Comparison of ENCODE assay signal across 8 mouse cellular contexts in the genomic region with DNA sequence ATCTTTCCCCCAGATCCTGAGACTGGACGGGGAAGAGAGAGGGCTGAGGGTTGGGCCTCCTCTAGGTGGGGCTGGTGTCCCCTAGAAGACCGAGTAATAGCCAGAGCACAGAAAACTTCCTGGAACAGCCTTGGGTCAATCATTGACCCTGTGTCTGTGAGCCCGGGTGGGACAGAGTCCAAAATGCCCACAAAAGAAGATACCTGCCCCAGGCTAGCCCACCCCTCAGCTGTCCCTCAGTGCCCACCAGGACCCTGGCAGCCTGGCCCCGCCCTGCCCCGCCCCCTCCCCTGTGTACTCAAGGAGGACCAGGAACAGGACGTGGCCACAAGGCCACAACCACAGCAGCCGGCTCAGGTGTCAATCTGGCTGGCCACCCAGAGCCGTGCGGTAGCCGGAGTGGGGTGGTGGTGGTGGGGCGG. TPM values are rescaled to one million over a fixed set of nuclear protein-coding genes. Genes with fewer than 3 reads are reported as not detected.
DNase-seq lines count a peak whose midpoint lies in the region; ATAC-seq and TF ChIP-seq lines count a peak whose summit lies in the region.

No protein-coding gene starts in this region.

- peak; percentile 52 for TF ChIP-seq CTCF in liver, embryonic 14.5 days (IDR thresholded peaks at IDR 0.05; ENCODE audit: low read depth)

- peak overlapping the region; percentile 32 for H3K4me3 ChIP-seq in intestine, embryonic 15.5 days (replicated peaks)
- H3K4me3 ChIP-seq in liver, embryonic 14.5 days (ENCODE audit: insufficient read depth in 1 of 2, low read depth in 2 of 2, low read length in 2 of 2) = no peak overlapping the region

- peak overlapping the region; percentile 77 for H3K27ac ChIP-seq in intestine, embryonic 15.5 days
- H3K27ac ChIP-seq in liver, embryonic 14.5 days = no peak overlapping the region

- H3K27me3 ChIP-seq in intestine, embryonic 15.5 days (replicated peaks) = no peaks in the 10 kb centered on the region
- H3K27me3 ChIP-seq in liver, embryonic 14.5 days (ENCODE audit: control insufficient read depth, insufficient read depth, low read length) = no peaks in the 10 kb centered on the region

- DNase-seq in adrenal gland, adult 2 months = peak; percentile 52
- no peak for DNase-seq in adrenal gland, postnatal 4 days (ENCODE audit: low spot score in 2 of 2)
- peak; percentile 41 for DNase-seq in A20 (ENCODE audit: low read depth, low spot score)
- no peak for DNase-seq in liver, embryonic 14.5 days (ENCODE audit: low read depth in 3 of 3, low spot score in 3 of 3)
- DNase-seq in yolk sac, embryonic 10.5 days (ENCODE audit: low spot score) = peak; percentile 84
- DNase-seq in gastrocnemius, adult 8-10 months (ENCODE audit: low spot score in 2 of 2) = no peak

- H3K4me2 ChIP-seq in intestine, embryonic 15.5 days (replicated peaks) = peak overlapping the region; percentile 54
- no peak overlapping the region for H3K4me2 ChIP-seq in liver, embryonic 14.5 days (ENCODE audit: low read depth)

- 12% methylated on average over 11 of the region's 11 CpGs for WGBS in intestine, embryonic 15.5 days
- WGBS in liver, embryonic 14.5 days (ENCODE audit: insufficient replicate concordance) = 10% methylated on average over 11 of the region's 11 CpGs

- H3K36me3 ChIP-seq in intestine, embryonic 15.5 days = peaks cover 29% of the 10 kb centered on the region
- H3K36me3 ChIP-seq in liver, embryonic 14.5 days (replicated peaks; ENCODE audit: control insufficient read depth, insufficient read depth, low read depth) = peaks cover 5% of the 10 kb centered on the region

- no peaks in the 10 kb centered on the region for H3K9me3 ChIP-seq in intestine, embryonic 15.5 days
- no peaks in the 10 kb centered on the region for H3K9me3 ChIP-seq in liver, embryonic 14.5 days (ENCODE audit: control insufficient read depth, low read length)

- H3K9ac ChIP-seq in intestine, embryonic 15.5 days = peak overlapping the region; percentile 44
- H3K9ac ChIP-seq in liver, embryonic 14.5 days (replicated peaks) = no peak overlapping the region

- H3K4me1 ChIP-seq in intestine, embryonic 15.5 days (replicated peaks) = peaks cover 24% of the 10 kb centered on the region
- 0 out of 4 replicates have a peak, but pooled peaks cover 0 to 3% of the 10 kb centered on the region in 2 experiments for H3K4me1 ChIP-seq in liver, embryonic 14.5 days (replicated peaks; ENCODE audit: control insufficient read depth in 2 of 2, insufficient read depth in 2 of 2, low read length in 1 of 2)

- no peak for TF ChIP-seq EP300 in liver, embryonic 14.5 days (IDR thresholded peaks at IDR 0.05; ENCODE audit: low read depth)

- peak; percentile 77 for ATAC-seq in intestine, embryonic 15.5 days
- ATAC-seq in liver, embryonic 14.5 days (ENCODE audit: insufficient read depth) = peak; percentile 40; the same call in 1 of the 2 replicates
- ATAC-seq in cerebellum, adult (ENCODE audit: insufficient number of reproducible peaks, low FRiP score, low TSS enrichment) = no peak

RNA-seq across cellular contexts. Expression of a gene that starts 1.2 kb away (rescaled TPM):
- total RNA-seq in adrenal gland, adult 2 months (2021) = 1 to 10 TPM in 1 of 2 experiments, under 1 TPM in 1; 0.92 to 1.9 TPM
- polyA plus RNA-seq in adrenal gland, adult 2 months (2012; rRNA removed) = 0.33 and 0.50 TPM in 2 replicates
- 1 to 10 TPM in 1 of 2 experiments, under 1 TPM in 1; 0.93 to 3.8 TPM for total RNA-seq in adrenal gland, postnatal 4 days (2021)
- 56.2 and 60.4 TPM in 2 replicates for polyA plus RNA-seq in intestine, embryonic 15.5 days (2015; fragmentation: Nextera tagmentation; extraction: Ambion mirVana)
- polyA plus RNA-seq in liver, embryonic 14.5 days (2012; rRNA removed) = 1.0 and 1.6 TPM in 2 replicates
- polyA plus RNA-seq in liver, embryonic 14.5 days (2014; fragmentation: Nextera tagmentation; extraction: Ambion mirVana) = 2.5 and 2.7 TPM in 2 replicates
- total RNA-seq in gastrocnemius, adult 8-10 months (2022) = under 1 TPM in 2 of 4 experiments, not detected in 2; 0.15 TPM

RNA-seq across cellular contexts. Expression of a gene that starts 15.6 kb away (rescaled TPM):
- total RNA-seq in adrenal gland, adult 2 months (2021) = 10 to 100 TPM; 24.0 to 25.3 TPM
- 47.2 and 52.8 TPM in 2 replicates for polyA plus RNA-seq in adrenal gland, adult 2 months (2012; rRNA removed)
- total RNA-seq in adrenal gland, postnatal 4 days (2021) = 10 to 100 TPM; 22.0 to 25.2 TPM
- polyA plus RNA-seq in intestine, embryonic 15.5 days (2015; fragmentation: Nextera tagmentation; extraction: Ambion mirVana) = 118 and 134 TPM in 2 replicates
- polyA plus RNA-seq in liver, embryonic 14.5 days (2012; rRNA removed) = 9.7 and 11.0 TPM in 2 replicates
- 10.1 and 10.4 TPM in 2 replicates for polyA plus RNA-seq in liver, embryonic 14.5 days (2014; fragmentation: Nextera tagmentation; extraction: Ambion mirVana)
- 10 to 100 TPM in 2 of 4 experiments, 1 to 10 TPM in 2; 8.8 to 11.6 (median 10.5) TPM for total RNA-seq in gastrocnemius, adult 8-10 months (2022)

RNA-seq across cellular contexts. Expression of a gene that starts 17.2 kb away (rescaled TPM):
- total RNA-seq in adrenal gland, adult 2 months (2021) = 100 to 1,000 TPM; 115 to 131 TPM
- 387 and 452 TPM in 2 replicates for polyA plus RNA-seq in adrenal gland, adult 2 months (2012; rRNA removed)
- total RNA-seq in adrenal gland, postnatal 4 days (2021) = 100 to 1,000 TPM; 214 to 215 TPM
- polyA plus RNA-seq in intestine, embryonic 15.5 days (2015; fragmentation: Nextera tagmentation; extraction: Ambion mirVana) = 61.2 and 67.6 TPM in 2 replicates
- polyA plus RNA-seq in liver, embryonic 14.5 days (2012; rRNA removed) = 28.5 and 29.7 TPM in 2 replicates
- 10.2 TPM in 2 replicates for polyA plus RNA-seq in liver, embryonic 14.5 days (2014; fragmentation: Nextera tagmentation; extraction: Ambion mirVana)
- total RNA-seq in gastrocnemius, adult 8-10 months (2022) = 10 to 100 TPM; 31.2 to 37.2 (median 33.4) TPM

RNA-seq across cellular contexts. Expression of a gene that starts 17.4 kb away (rescaled TPM):
- 100 to 1,000 TPM in 1 of 2 experiments, 10 to 100 TPM in 1; 81.4 to 105 TPM for total RNA-seq in adrenal gland, adult 2 months (2021)
- 70.7 and 71.5 TPM in 2 replicates for polyA plus RNA-seq in adrenal gland, adult 2 months (2012; rRNA removed)
- 10 to 100 TPM; 39.5 to 50.3 TPM for total RNA-seq in adrenal gland, postnatal 4 days (2021)
- polyA plus RNA-seq in intestine, embryonic 15.5 days (2015; fragmentation: Nextera tagmentation; extraction: Ambion mirVana) = 14.9 and 16.0 TPM in 2 replicates
- polyA plus RNA-seq in liver, embryonic 14.5 days (2012; rRNA removed) = 14.6 and 15.6 TPM in 2 replicates
- 14.1 and 15.8 TPM in 2 replicates for polyA plus RNA-seq in liver, embryonic 14.5 days (2014; fragmentation: Nextera tagmentation; extraction: Ambion mirVana)
- total RNA-seq in gastrocnemius, adult 8-10 months (2022) = 1 to 10 TPM in 3 of 4 experiments, under 1 TPM in 1; 0.73 to 2.3 (median 2.2) TPM

RNA-seq across cellular contexts. Expression of a gene that starts 33.6 kb away (rescaled TPM):
- total RNA-seq in adrenal gland, adult 2 months (2021) = not detected
- 0.04 TPM in 1 of 2 replicates, not detected in the other for polyA plus RNA-seq in adrenal gland, adult 2 months (2012; rRNA removed)
- not detected for total RNA-seq in adrenal gland, postnatal 4 days (2021)
- polyA plus RNA-seq in intestine, embryonic 15.5 days (2015; fragmentation: Nextera tagmentation; extraction: Ambion mirVana) = not detected in 2 replicates
- 0.02 TPM in 2 replicates for polyA plus RNA-seq in liver, embryonic 14.5 days (2012; rRNA removed)
- polyA plus RNA-seq in liver, embryonic 14.5 days (2014; fragmentation: Nextera tagmentation; extraction: Ambion mirVana) = not detected in 2 replicates
- not detected for total RNA-seq in gastrocnemius, adult 8-10 months (2022)

Comparison
In these comparisons a context has a peak if more than half of its experiments do, and no peak if none do; other contexts are left out.
1. DNase-seq: peak in adrenal gland, adult 2 months (single experiment), A20 (single experiment) and yolk sac, embryonic 10.5 days (single experiment); none in adrenal gland, postnatal 4 days (0 of 2), liver, embryonic 14.5 days (0 of 3) and gastrocnemius, adult 8-10 months (0 of 2).